Mouse (Mus musculus) 416B (cell line): ENCODE results near the gene Bcar3.

Experiments used
- DNase-seq: peaks from one replicate; pipeline ENCODE4 v3.0.0; 2011; ENCODE audit warnings: low read depth

The Bcar3 gene

DNA sequence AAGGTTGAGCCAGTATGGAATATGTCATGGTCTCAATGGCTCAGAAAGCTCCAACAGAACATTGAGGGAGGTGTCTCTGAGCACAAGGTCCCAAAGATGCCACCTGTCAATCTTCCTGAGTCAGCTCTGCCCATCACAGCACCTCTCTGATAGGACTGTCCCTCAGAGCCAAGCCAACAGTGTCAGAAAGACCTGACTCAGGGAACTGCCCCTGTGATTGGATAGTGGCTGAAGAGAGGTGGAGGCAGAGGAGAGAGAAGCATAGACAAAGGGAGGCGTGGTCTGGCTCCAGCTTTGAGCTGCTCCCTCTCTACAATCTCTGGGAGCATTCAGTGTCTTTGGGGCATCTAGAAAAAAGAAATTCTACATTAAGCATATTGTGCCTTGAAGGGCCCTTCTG is 163.8 kb downstream of the Bcar3 start:
- DNase-seq: no peak

DNA sequence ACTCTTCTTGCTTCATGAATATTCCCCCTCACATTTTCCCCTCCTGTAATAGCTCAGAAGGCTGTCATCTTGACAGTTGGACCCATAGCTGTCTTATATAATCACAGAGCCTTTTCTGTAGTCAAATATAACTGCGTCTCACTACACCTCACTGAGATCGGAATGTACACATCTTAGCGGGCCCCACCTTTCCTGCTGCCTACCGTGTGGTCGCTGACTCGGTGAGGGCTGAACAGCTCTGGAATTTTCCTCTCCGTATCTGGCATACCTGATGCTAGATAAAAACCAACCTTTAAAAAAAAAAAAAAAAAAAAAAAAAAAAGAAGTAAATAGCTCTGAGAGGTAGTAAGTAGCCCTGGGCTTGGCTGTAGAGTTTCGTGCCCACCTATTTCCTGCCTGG is 164.8 kb downstream of the Bcar3 start:
- no peak for DNase-seq

DNA sequence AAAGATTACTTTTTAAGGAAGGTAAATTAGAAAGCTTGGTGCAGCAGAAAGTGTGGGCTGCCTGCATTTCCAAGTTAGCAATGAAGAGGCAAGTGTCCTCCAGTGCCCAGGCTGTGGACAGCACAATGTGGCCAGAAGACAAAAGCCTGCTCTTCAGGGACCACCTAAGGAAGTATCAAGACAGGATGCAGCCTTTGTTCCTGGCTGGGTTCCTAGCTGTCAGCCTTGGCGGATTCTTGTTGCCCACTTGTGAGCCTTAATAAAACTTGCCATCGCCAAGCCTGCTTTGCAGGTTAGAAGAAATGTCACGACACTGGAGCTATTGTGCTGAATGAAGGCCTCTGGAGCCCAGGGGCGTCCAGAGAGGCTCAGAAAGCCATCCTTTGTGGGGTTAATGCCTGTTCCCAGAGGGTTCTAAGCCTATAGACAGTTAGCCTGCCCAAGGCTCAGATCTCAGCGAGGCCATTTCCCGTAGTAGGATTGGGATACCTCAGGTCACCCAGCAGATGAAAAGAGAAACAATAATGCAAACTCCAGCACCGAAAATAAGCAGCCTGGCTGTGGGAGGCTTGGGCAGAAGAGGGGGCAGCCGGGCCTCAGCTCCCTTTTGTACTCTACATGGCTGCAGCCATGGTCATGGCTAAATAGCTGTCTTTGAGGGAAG is 167.0 kb downstream of the Bcar3 start:
- no peak for DNase-seq

DNA sequence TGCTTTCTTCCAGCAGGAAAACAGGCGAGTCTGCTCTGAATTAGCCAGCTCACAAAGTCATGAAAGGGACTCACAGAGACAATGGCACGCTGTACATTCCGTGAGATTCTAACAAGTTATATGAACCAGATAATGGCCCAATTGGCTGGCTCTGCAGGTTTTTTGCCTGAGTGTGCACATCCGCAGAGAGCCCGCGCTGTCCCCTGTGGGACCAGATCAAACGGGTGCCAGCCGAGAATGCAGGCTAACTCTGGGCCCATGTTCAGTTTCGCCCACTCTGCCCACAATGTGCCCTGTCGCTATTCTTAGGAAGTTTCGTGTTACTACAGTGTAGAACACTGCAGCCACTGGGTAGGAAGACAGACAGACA is 167.6 kb downstream of the Bcar3 start:
- DNase-seq: no peak

DNA sequence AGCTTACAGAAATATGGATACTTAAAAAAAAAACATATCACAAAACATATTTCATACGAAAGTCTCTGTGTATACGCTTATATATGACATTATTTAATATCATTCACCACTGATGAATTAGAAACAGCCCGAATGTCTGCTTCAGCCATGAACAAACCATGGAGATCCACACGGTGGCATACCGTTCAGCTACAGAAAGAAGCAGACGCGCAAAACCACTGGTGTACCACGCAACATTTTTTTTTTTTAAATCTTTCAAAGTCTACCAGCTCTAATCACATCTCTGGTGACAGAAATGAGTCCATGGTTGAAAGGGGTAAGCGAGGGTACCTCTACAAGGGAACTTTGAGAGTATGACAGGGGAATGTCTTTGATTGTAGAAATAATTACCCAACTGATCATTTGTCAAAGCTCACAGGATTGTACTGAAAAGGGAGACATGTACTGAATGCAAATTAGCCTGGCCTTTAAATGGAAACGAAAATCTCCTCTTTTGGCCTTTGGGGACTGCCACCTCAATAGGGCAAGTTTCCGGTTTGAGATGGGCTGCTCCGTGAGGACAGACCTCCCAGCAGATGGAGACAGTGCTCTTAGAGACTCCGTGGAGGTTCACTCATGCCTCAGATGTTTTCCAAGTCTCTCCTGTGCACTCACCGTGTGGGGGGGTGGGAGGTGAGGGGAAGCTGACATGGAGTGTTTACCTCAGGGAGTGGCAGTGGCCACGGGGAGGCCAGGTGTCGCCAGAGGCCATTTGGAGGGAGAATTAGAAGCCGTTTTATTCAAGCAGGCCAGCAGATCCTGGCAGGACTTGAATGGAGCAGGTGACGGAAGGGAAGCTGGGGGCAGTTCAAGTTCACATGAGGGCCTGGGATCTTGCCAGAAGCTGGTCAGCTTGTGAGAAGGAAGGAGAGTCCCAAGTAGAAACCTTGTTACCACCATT is 168.3 kb downstream of the Bcar3 start:
- no peak for DNase-seq

DNA sequence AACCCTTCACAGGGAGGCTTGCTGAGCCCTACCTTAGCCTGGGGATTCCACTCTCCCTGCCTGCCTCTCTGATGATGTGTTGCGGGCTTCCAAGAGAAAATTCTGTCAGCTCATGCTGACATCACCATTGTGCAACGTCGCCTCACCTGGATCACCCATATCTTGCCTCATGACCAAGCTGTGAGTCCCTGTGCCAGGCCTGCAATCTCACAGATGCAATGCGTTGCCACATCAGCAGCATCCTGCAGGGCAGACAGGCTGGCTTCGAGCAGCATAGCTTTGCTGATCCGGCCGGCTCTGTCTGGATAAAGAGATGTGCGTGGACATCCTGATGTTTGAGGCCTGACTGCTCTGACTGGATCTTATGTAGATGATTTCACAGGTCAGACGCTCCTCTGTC is 169.2 kb downstream of the Bcar3 start:
- DNase-seq: no peak

DNA sequence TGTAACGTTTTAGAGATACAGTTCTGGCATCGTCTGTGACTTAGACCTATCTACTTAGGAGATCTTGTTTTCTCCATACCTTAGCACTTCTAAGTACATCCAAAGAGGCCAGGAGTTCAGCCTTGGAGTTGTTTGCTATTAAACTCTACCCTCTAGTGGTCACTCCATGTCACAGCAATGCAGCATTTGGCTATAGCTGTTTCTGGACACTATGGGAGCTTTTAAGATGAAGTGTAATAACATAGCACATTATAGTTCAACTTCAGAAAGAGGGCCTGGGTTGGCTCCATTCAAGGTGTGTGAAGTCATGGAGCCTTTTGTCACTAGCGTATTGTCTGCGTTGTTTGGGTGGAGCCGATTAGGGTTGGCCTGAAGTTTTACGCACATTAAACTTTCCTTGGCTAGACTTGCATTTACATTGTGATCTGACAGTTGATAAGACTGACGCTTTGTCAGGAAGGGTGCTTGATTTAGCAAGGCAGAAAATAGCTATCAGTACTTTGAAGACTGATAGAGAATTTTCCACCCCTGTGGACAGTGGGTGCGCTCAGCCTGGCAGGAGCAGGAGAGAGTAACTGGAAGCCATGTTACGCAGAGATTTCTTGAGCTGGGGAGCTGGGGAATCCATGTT is 172.3 kb downstream of the Bcar3 start:
- DNase-seq: peak; percentile 81

DNA sequence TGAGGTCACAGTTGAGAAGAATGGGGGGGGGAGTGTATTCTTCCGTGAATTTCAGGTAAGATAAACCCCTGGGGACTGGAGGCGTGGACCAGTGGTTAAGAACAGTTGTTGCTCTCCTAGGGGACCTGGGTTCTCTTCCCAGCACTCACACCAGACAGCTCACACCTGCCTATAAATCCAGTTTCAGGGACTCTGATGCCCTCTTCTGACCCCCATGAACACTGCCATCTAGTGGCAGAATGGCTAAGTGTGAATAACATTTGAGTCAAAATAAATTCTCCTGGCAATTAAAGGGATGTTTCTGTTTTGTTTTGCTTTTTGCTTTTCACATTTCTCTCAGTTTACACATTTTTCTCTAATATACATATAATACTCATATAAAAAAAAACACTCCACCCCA is 174.0 kb downstream of the Bcar3 start:
- peak; percentile 77 for DNase-seq

DNA sequence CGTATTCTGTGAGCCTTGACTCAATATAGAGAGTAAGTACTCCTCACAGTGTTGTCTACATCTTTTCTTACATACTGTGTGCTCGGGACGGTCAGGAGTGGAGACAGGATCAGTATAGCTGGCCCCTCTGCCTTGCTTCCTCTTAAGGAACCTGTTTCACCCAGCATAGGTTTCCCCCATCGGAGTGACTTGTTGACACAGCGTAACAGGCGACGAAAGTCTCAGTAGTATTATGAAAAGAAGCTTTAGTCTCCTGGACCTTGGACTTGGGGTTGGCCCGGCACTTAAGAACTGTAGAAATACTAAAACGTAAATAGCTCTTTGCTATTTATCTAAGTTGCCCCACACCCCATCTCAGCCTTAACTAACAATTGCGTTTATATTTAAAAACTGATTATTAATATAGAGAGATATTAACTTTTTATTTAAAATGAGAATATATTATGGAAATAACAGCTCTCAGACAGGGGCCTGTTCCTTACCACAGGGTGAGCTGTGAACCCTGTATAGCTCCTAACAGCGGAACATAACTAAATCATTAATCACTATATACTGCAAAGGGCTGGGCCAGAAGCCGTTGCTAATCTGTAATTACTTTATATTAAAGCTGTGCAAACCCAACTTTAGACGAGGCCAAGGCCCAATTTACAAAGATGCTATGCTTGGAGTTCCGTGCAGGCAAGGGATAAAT is 176.5 kb downstream of the Bcar3 start:
- DNase-seq: no peak

DNA sequence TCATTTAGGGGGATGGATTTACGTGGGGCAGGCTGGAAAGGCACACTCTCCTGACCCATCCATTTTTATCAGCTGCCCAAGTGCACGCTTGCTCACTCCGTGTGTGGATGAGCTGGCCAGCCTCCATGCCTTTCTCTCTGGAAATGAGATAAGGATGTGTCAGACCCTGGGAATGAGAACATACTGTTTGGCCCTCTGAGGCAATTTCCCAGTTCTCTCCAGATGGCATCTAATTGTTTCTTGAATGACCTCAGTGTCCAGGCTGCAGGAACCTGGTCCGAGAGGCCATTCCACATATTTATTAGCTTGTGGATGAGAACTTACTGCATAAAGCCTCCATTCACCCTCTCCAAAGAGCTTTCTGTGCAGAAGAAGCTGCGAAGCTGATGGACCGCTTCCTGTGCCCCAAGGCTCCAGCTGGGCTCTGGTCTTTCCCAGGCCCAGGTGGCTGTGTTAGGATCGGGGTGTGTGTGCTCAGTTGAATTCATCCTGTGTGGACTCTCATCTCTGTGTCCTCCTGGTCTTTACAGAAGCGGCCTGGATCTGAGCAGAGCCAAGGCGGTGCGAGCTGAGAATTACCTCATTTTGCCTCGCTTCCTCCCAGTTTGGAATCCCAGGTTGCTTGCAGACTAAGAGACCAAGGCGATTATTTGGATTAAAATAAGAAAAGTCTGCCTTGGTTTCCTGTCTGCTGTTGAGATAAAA is 177.2 kb downstream of the Bcar3 start:
- no peak for DNase-seq

DNA sequence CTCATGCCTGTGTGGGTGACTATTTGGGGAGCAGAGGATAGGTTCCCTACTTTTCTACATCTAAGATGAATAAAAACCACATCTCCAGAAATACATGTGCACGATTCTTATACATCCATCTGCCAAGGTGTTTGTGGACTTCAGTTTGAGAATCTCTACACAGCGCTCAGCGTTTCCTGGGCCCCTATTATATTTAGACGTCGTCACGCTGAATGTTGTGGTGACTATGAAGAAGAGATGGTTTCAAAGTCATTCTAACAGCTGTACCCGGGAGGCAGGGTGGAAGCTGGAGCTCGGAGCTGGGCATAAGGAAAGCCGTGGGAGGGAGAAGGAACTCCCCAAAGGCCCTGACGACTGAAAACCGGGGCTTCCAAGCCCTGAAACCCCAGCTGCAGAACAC is 178.5 kb downstream of the Bcar3 start:
- DNase-seq: no peak

DNA sequence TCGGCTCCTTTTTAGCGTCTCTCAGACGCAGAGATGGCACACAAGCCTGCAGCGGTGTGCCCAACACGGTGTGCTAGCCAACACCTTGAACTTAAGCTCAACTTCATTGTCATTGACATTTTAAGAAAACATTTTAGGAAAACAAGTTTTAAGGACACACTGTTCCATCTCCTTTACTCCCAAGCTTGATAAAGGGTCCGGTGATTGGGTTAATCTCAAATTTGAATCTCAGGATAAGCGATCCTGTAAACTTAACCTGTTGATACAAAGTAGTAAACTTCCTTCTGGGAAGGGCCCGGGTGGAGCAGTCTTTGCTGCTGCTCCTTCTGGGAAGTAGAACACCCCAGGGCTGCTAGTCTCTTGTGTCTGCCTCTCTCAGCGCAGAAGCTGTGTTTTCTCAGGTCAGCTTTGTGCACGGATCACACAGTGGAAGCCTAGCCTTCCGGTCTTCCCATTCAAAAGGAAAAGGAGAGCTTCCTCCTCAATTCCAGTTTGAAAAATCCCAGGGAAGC is 179.6 kb downstream of the Bcar3 start:
- DNase-seq: no peak

DNA sequence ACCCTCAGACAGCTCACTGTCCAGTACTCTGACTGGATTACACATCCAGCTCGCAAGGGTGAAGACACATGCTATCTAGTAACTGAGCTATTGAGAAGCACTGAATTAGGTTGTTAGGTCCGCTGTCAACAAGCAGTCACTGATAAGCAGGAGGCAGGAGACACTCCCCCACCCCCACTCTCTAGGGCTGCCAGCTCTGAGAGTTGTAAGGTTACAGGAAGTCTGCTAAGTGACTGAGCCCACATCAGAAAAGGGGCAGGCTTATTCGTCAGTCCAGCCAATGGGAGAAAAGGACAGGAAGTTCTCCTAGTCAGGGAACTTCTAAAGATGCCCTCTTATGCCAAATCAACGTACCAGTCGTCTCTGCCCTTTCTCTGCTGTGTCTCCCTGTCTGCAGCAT is 180.1 kb downstream of the Bcar3 start:
- peak; percentile 86 for DNase-seq

DNA sequence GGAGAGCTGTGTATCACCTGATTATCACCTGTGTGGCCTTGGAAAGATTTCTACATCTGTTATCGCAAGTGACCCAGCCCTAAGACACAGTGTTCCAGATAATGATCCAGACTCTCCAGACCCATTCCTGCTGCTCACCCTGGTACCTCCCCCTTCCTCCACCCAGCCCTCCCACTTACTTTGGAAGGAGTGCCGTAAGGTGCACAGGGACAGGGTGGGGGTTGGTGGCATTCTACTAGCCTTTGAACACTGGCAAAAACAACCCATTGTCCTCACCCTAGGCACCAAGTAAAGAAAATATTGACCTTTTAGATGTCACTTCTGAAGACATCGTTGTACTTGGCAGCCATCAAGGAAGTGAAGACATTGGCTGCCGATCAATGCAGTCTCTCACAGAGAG is 180.9 kb downstream of the Bcar3 start:
- DNase-seq: no peak

DNA sequence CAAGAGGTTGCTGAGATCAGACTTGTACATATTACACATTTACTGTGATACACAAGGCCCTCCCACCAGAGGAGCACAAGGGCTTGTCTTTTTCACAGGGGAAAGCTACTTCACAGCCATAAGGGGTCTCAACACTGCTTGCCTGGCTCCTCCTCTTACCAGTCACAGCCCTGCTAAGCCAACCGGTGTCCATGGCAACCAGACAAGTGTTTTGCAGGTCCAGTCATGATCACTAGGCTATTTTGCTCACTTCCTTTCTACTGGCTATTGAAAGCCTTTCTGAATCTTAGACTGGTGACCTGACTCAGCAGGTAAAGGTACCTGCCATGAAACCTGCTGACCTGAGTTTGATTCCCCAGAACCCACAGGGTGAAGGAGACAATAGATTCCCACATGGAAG is 181.8 kb downstream of the Bcar3 start:
- DNase-seq: no peak

DNA sequence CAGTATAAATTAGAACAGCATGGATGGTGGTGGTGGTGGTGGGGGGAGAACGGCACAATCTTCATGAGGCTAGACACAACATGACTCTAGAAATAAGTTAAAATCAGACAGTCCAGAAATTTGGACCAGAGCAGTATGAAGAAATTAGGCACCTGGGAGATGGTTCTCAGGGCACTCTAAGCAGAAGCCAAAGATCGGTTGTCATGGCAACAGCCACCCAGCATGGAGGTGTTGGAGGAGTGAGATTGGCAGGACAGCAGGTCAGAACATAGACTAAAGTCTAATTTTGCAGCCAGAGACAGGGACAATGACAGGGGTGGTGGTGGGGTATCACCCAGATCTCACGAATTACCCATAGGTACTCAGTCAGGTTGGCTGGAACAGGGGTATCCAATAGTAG is 182.7 kb downstream of the Bcar3 start:
- DNase-seq: no peak

DNA sequence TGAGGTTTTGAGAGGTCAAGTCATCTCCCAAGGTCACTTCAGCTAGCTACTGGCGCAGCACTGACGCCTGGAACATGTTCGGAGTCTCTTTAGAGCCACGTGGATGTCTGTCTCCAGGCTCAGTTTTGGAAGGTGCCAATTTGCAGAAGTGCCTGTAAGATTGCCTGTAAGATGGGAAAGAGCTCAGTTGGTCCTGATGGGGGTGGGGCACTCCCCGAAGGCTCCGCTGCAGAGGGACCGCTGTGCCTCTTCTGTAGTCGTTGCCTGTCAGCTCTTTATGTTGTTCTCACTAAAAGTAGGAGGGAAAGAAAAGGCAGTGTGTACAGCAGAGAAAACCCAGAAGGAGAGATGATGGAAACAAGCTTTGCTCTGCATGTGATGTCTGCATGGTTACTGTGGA is 183.6 kb downstream of the Bcar3 start:
- DNase-seq: no peak

DNA sequence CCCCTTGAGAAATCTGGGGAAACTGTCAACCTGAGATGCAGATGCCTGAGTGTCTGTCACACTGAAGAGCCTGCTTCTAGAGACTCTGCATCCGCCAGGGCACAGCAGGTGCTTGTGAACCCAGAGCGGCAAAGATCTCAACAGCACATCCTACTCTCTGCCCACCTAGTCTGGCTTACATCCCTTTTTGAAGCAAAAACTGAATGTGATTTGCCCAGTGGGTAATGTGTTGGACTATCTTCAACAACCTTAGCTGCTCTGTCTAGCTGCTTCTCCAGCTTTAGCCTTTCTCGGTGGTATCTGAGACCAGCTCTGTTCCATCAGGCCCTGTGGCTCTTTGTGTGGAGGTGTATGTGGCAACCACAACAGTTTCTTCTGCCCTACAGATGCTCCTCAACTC is 184.8 kb downstream of the Bcar3 start:
- DNase-seq: no peak

DNA sequence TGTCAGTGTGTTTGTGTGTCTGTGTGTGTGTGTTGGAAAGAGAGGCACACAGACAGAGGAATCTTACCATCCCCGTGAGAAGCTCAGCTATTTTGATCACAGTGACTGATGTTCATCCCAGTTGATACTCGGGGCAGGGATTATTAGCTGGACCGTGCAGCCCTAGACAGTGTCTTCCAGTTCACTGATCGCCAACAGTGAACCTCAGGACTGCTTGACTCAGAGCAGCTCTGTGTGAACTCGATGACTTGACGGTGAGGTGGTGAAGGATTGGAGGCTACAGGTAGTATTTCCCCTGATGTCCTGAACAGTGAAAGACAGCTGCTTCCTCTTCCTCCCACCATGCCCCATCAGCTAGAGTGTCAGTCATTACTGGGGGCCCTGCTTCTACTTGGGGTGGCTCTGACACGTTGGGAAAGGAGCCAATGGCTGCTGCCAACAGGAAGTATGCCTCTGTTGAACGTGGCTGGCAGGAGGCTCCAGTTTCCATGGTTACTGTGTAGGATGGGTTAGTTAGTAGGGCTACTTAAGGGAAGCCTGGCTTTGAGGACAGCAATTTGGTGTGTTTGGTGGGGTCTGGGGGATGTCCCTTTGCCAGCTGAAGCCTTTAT is 186.2 kb downstream of the Bcar3 start:
- DNase-seq: peak; percentile 41

DNA sequence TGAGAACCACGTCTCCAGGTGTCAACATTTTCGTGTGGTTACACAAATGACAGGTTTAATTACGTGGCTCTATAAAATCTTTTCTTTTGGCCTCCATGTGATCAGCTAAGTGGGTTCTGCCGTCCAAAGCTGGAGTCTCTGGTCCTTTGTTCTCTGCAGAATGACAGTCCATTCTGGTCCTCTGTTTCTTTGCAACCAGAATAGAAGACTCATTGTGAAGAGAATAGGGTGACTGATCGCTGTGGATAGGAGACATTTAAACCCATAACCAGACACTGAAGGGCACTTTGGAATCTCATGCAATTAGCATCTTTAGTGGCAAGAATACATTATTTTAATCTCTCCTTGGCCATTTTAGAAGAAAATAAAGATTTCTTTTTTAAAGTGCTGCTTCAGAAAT is 187.1 kb downstream of the Bcar3 start:
- DNase-seq: no peak
